Mouse (Mus musculus) layer of hippocampus, adult 9-10 months (tissue): Measurements from ENCODE around the gene Dnase1l3.

Experiments
- DNase-seq: peaks from one replicate; pipeline ENCODE4 v3.0.0; 2022; ENCODE audit warnings: low spot score

Gene Dnase1l3

GRCm38 (mm10) chr14:7934166-7934565 lies 60.2 kb downstream of the Dnase1l3 start:
- DNase-seq = no peak

GRCm38 (mm10) chr14:7932151-7932550 lies 62.2 kb downstream of the Dnase1l3 start:
- DNase-seq = no peak

- DNase-seq = no peak
Measured at GRCm38 (mm10) chr14:7929029-7929428, 65.3 kb downstream of the Dnase1l3 start.

GRCm38 (mm10) chr14:7928362-7928761 lies 66.0 kb downstream of the Dnase1l3 start:
- DNase-seq = no peak

- DNase-seq = no peak
Measured at GRCm38 (mm10) chr14:7923635-7924034, 70.7 kb downstream of the Dnase1l3 start.

- DNase-seq = no peak
Measured at GRCm38 (mm10) chr14:7921459-7921858, 72.9 kb downstream of the Dnase1l3 start.

- no peak for DNase-seq
Measured at GRCm38 (mm10) chr14:7919921-7920320, 74.5 kb downstream of the Dnase1l3 start.

- DNase-seq = no peak
Measured at GRCm38 (mm10) chr14:7919309-7919708, 75.1 kb downstream of the Dnase1l3 start.

GRCm38 (mm10) chr14:7918150-7918991 lies 76.0 kb downstream of the Dnase1l3 start:
- no peak for DNase-seq
